In the genomic region with DNA sequence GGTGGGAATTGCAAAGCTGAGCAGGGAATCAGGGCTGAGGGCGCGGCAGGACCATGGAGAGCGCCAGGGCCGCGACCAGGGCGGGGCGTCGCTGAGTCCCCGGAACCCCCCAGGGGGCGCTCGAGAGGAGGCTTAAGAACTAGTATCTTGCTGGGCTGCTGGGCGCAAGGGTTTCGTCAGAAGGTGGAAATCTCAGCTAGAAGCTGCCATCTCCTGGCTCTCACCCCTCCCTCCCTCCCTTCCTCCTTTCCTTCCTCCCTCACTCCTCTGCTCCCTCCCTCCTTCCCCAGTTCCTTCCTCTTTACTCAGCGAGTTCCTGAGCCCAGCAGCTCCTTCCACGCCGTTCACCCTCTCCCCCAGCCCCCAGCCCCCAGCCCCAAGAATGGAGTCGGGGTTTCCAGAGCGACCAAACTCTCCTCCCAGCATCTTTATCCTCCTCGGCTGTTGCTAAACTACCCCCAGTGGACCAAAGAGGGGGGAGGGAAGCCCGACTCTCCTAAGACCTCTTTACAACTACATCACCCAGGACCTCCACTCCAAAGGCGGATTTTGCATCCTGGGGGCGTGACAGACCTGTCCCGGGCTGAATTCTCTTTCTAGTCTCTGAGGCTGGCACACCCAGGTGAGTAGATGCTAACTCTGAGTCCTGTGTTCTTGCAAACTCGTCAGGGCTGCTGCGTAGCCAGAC, we compare ENCODE assay signal across 8 mouse cellular contexts. TPM values are rescaled to one million over a fixed set of nuclear protein-coding genes. Genes with fewer than 3 reads are reported as not detected.
DNase-seq lines count a peak whose midpoint lies in the region; ATAC-seq and TF ChIP-seq lines count a peak whose summit lies in the region.

No protein-coding gene starts in this region.

- peak; percentile 85 for ATAC-seq in forebrain, embryonic 11.5 days (replicated peaks; ENCODE audit: low FRiP score)
- ATAC-seq in lung, postnatal 0 days = peak; percentile 75

- TF ChIP-seq EP300 in lung, postnatal 0 days (IDR thresholded peaks at IDR 0.05) = no peak

- H3K9ac ChIP-seq in forebrain, embryonic 11.5 days (ENCODE audit: low read length) = no peak overlapping the region
- no peak overlapping the region for H3K9ac ChIP-seq in lung, postnatal 0 days (replicated peaks; ENCODE audit: low read depth)

- WGBS in forebrain, embryonic 11.5 days = under 1% methylated on average over 24 of the region's 25 CpGs
- under 1% methylated on average over 25 of the region's 25 CpGs for WGBS in hindbrain, embryonic 10.5 days
- WGBS in lung, postnatal 0 days = under 1% methylated on average over 22 of the region's 25 CpGs

- peaks cover 5% of the 10 kb centered on the region for H3K27me3 ChIP-seq in forebrain, embryonic 11.5 days (ENCODE audit: control insufficient read depth, insufficient read depth, low read length)
- peaks cover 26% of the 10 kb centered on the region for H3K27me3 ChIP-seq in hindbrain, embryonic 10.5 days (ENCODE audit: insufficient read depth, poor library complexity, severe bottlenecking)
- peaks cover 4% of the 10 kb centered on the region; the same call in 1 of the 2 replicates for H3K27me3 ChIP-seq in lung, postnatal 0 days (replicated peaks; ENCODE audit: insufficient read depth, low read length)

- no peaks in the 10 kb centered on the region for H3K36me3 ChIP-seq in forebrain, embryonic 11.5 days (ENCODE audit: control insufficient read depth, insufficient read depth, low read length)
- no peaks in the 10 kb centered on the region for H3K36me3 ChIP-seq in hindbrain, embryonic 10.5 days
- no peaks in the 10 kb centered on the region for H3K36me3 ChIP-seq in lung, postnatal 0 days (ENCODE audit: insufficient read depth, low read length)

- peak overlapping the region; percentile 9; the same call in 1 of the 2 replicates for H3K4me3 ChIP-seq in forebrain, embryonic 11.5 days (ENCODE audit: low read depth, low read length)
- peak overlapping the region; percentile 44 for H3K4me3 ChIP-seq in hindbrain, embryonic 10.5 days
- H3K4me3 ChIP-seq in lung, postnatal 0 days (ENCODE audit: low read depth, low read length) = no peak overlapping the region

- no peak overlapping the region for H3K27ac ChIP-seq in forebrain, embryonic 11.5 days (ENCODE audit: low read depth, low read length)
- H3K27ac ChIP-seq in hindbrain, embryonic 10.5 days = no peak overlapping the region
- H3K27ac ChIP-seq in lung, postnatal 0 days (ENCODE audit: low read length) = no peak overlapping the region

- DNase-seq in 3T3-L1 (ENCODE audit: low read depth, low spot score) = peak; percentile 8
- DNase-seq in adrenal gland, postnatal 25 days = peak; percentile 82
- DNase-seq in forebrain, embryonic 11.5 days (ENCODE audit: low spot score) = peak; percentile 92
- DNase-seq in hindbrain, embryonic 10.5 days (ENCODE audit: low spot score) = peak; percentile 83
- peak; percentile 56 for DNase-seq in layer of hippocampus, adult 9-11 months
- DNase-seq in lung, postnatal 0 days (ENCODE audit: low spot score) = peak; percentile 82
- peak; percentile 81 for DNase-seq in retina, postnatal 1 day
- DNase-seq in thymus, postnatal 36 days = peak; percentile 49 to 60

- H3K4me1 ChIP-seq in forebrain, embryonic 11.5 days (replicated peaks; ENCODE audit: control insufficient read depth, insufficient read depth, low read length) = no peaks in the 10 kb centered on the region
- H3K4me1 ChIP-seq in hindbrain, embryonic 10.5 days (replicated peaks) = peaks cover 8% of the 10 kb centered on the region
- no peaks in the 10 kb centered on the region for H3K4me1 ChIP-seq in lung, postnatal 0 days (ENCODE audit: insufficient read depth, low read depth, low read length)

- no peaks in the 10 kb centered on the region for H3K9me3 ChIP-seq in forebrain, embryonic 11.5 days (ENCODE audit: control insufficient read depth, low read length)
- no peaks in the 10 kb centered on the region for H3K9me3 ChIP-seq in hindbrain, embryonic 10.5 days
- H3K9me3 ChIP-seq in lung, postnatal 0 days (ENCODE audit: low read length) = no peaks in the 10 kb centered on the region

- peak; percentile 73 for TF ChIP-seq CTCF in lung, postnatal 0 days (IDR thresholded peaks at IDR 0.05)

- peak overlapping the region; percentile 35 for H3K4me2 ChIP-seq in forebrain, embryonic 11.5 days (ENCODE audit: low read depth, low read length, severe bottlenecking)
- no peak overlapping the region for H3K4me2 ChIP-seq in lung, postnatal 0 days (replicated peaks; ENCODE audit: low read depth, low read length)

RNA-seq across cellular contexts. Expression of gene Cpne4, which starts 22.5 kb away (rescaled TPM):
- total RNA-seq in adrenal gland, postnatal 25 days (2021) = 0.39 TPM in 1 of 2 replicates, not detected in the other
- polyA plus RNA-seq in forebrain, embryonic 11.5 days (2014; fragmentation: Nextera tagmentation; extraction: Ambion mirVana) = 0.25 and 0.39 TPM in 2 replicates
- polyA plus RNA-seq in hindbrain, embryonic 10.5 days (2016; fragmentation: Nextera tagmentation; extraction: Ambion mirVana) = 0.34 and 0.46 TPM in 2 replicates
- 0.16 and 0.18 TPM in 2 replicates for polyA plus RNA-seq in lung, postnatal 0 days (2015; fragmentation: Nextera tagmentation; extraction: Ambion mirVana)

Comparison
In these comparisons a context has a peak if more than half of its experiments do, and no peak if none do; other contexts are left out.
1. DNase-seq: peak in every context shown above with its lines; median percentile 92 in forebrain, embryonic 11.5 days; 83 in hindbrain, embryonic 10.5 days; 82 in adrenal gland, postnatal 25 days; 82 in lung, postnatal 0 days; 81 in retina, postnatal 1 day; 56 in layer of hippocampus, adult 9-11 months; 54 in thymus, postnatal 36 days; 8 in 3T3-L1.